Mouse (Mus musculus): ENCODE measurements at regions not wholly inside any gene's neighbourhood (a gene's known extent, or its start where the extent isn't known, plus 50 kb on each side); places are given as distances from the start of the nearest gene placed in this dataset.

GRCm38 (mm10) chr1:127062430-127062829 is 142.4 kb upstream of the Mgat5 start:
- 92% methylated on average over 2 of the region's 2 CpGs for WGBS
- H3K27ac ChIP-seq: no peak overlapping the region
- no peak for ATAC-seq (ENCODE audit: low FRiP score)

GRCm38 (mm10) chr1:127045711-127046420 is 158.9 kb upstream of the Mgat5 start:
- H3K27me3 ChIP-seq: no peaks in the 10 kb centered on the region
- no peak overlapping the region for H3K27ac ChIP-seq
- no peaks in the 10 kb centered on the region for H3K4me1 ChIP-seq
- no peak overlapping the region for H3K4me3 ChIP-seq
- no peak for ATAC-seq (ENCODE audit: low FRiP score)
- 82% methylated on average over 6 of the region's 6 CpGs for WGBS
- no peaks in the 10 kb centered on the region for H3K9me3 ChIP-seq (replicated peaks)
- no peaks in the 10 kb centered on the region for H3K36me3 ChIP-seq
- no peak overlapping the region for H3K4me2 ChIP-seq (replicated peaks)
- H3K9ac ChIP-seq: no peak overlapping the region

More at GRCm38 (mm10) chr1:127062430-127062829, 142.4 kb upstream of the Mgat5 start:
- no peaks in the 10 kb centered on the region for H3K36me3 ChIP-seq
- no peaks in the 10 kb centered on the region for H3K27me3 ChIP-seq
- H3K9ac ChIP-seq: no peak overlapping the region
- H3K4me3 ChIP-seq: no peak overlapping the region
- H3K4me2 ChIP-seq (replicated peaks): no peak overlapping the region
- H3K4me1 ChIP-seq: no peaks in the 10 kb centered on the region
- no peaks in the 10 kb centered on the region for H3K9me3 ChIP-seq (replicated peaks)

- no peaks in the 10 kb centered on the region for H3K4me1 ChIP-seq
- no peak overlapping the region for H3K9ac ChIP-seq
- H3K4me2 ChIP-seq (replicated peaks): no peak overlapping the region
- ATAC-seq (ENCODE audit: low FRiP score): no peak
- H3K4me3 ChIP-seq: no peak overlapping the region
- no peaks in the 10 kb centered on the region for H3K27me3 ChIP-seq
- 95% methylated on average over 2 of the region's 2 CpGs for WGBS
- H3K9me3 ChIP-seq (replicated peaks): no peaks in the 10 kb centered on the region
- H3K27ac ChIP-seq: no peak overlapping the region
- no peaks in the 10 kb centered on the region for H3K36me3 ChIP-seq
Measured at GRCm38 (mm10) chr1:127034748-127035147, 170.1 kb upstream of the Mgat5 start.

GRCm38 (mm10) chr1:127031563-127031962 is 173.3 kb upstream of the Mgat5 start:
- no peaks in the 10 kb centered on the region for H3K9me3 ChIP-seq (replicated peaks)
- H3K27me3 ChIP-seq: no peaks in the 10 kb centered on the region
- no peak overlapping the region for H3K4me2 ChIP-seq (replicated peaks)
- 9% methylated on average over 4 of the region's 4 CpGs for WGBS
- H3K9ac ChIP-seq: no peak overlapping the region
- H3K36me3 ChIP-seq: no peaks in the 10 kb centered on the region
- no peak overlapping the region for H3K27ac ChIP-seq
- ATAC-seq (ENCODE audit: low FRiP score): peak; percentile 26; the same call in 1 of the 2 replicates
- no peaks in the 10 kb centered on the region for H3K4me1 ChIP-seq
- H3K4me3 ChIP-seq: no peak overlapping the region

GRCm38 (mm10) chr1:127028872-127029497 is 175.8 kb upstream of the Mgat5 start:
- no peak for ATAC-seq (ENCODE audit: low FRiP score)
- Histone ChIP-seq H3K9ac (no peak overlapping the region), H3K27ac (no peak overlapping the region), H3K4me2 (replicated peaks) (no peak overlapping the region), H3K27me3 (no peaks in the 10 kb centered on the region), H3K4me1 (no peaks in the 10 kb centered on the region), H3K4me3 (no peak overlapping the region), H3K36me3 (no peaks in the 10 kb centered on the region), H3K9me3 (replicated peaks) (no peaks in the 10 kb centered on the region)
- whole genome bisulfite sequencing: 90% methylated on average over 1 of the region's 1 CpGs

GRCm38 (mm10) chr1:127023100-127023499 is 181.7 kb upstream of the Mgat5 start:
- Histone ChIP-seq H3K27me3 (no peaks in the 10 kb centered on the region), H3K27ac (no peak overlapping the region), H3K4me3 (no peak overlapping the region), H3K9ac (no peak overlapping the region), H3K36me3 (no peaks in the 10 kb centered on the region), H3K9me3 (replicated peaks) (no peaks in the 10 kb centered on the region), H3K4me2 (replicated peaks) (no peak overlapping the region), H3K4me1 (no peaks in the 10 kb centered on the region)
- no peak for ATAC-seq (ENCODE audit: low FRiP score)
- 82% methylated on average over 3 of the region's 3 CpGs for WGBS

GRCm38 (mm10) chr1:127017698-127018097 is 187.1 kb upstream of the Nckap5 start:
- no peak for ATAC-seq (ENCODE audit: low FRiP score)
- peaks cover 13% of the 10 kb centered on the region for H3K4me1 ChIP-seq
- 83% methylated on average over 2 of the region's 2 CpGs for WGBS
- H3K4me2 ChIP-seq (replicated peaks): no peak overlapping the region
- H3K36me3 ChIP-seq: no peaks in the 10 kb centered on the region
- no peak overlapping the region for H3K9ac ChIP-seq
- no peak overlapping the region for H3K27ac ChIP-seq
- H3K27me3 ChIP-seq: no peaks in the 10 kb centered on the region
- no peak overlapping the region for H3K4me3 ChIP-seq
- H3K9me3 ChIP-seq (replicated peaks): no peaks in the 10 kb centered on the region

- Histone ChIP-seq H3K9ac (no peak overlapping the region), H3K36me3 (no peaks in the 10 kb centered on the region), H3K4me2 (replicated peaks) (no peak overlapping the region), H3K4me3 (no peak overlapping the region), H3K9me3 (replicated peaks) (no peaks in the 10 kb centered on the region), H3K27ac (peak overlapping the region; percentile 66; the same call in 1 of the 2 replicates), H3K4me1 (peaks cover 13% of the 10 kb centered on the region), H3K27me3 (no peaks in the 10 kb centered on the region; the same call in 1 of the 2 replicates)
- 58% methylated on average over 4 of the region's 4 CpGs for WGBS
- ATAC-seq (ENCODE audit: low FRiP score): no peak
Measured at GRCm38 (mm10) chr1:127015894-127016245, 185.3 kb upstream of the Nckap5 start.

GRCm38 (mm10) chr1:127015042-127015893 is 184.7 kb upstream of the Nckap5 start:
- WGBS: 37% methylated on average over 8 of the region's 8 CpGs
- H3K27ac ChIP-seq: peak overlapping the region; percentile 66

GRCm38 (mm10) chr1:127011901-127012300 is 181.3 kb upstream of the Nckap5 start:
- Histone ChIP-seq H3K27ac (no peak overlapping the region), H3K9me3 (replicated peaks) (no peaks in the 10 kb centered on the region), H3K4me2 (replicated peaks) (no peak overlapping the region), H3K27me3 (no peaks in the 10 kb centered on the region; the same call in 1 of the 2 replicates), H3K4me1 (peaks cover 13% of the 10 kb centered on the region), H3K4me3 (no peak overlapping the region), H3K9ac (no peak overlapping the region), H3K36me3 (no peaks in the 10 kb centered on the region)
- no peak for ATAC-seq (ENCODE audit: low FRiP score)
- 67% methylated on average over 6 of the region's 6 CpGs for WGBS

More at GRCm38 (mm10) chr1:127015042-127015893, 184.7 kb upstream of the Nckap5 start:
- Histone ChIP-seq H3K9ac (no peak overlapping the region), H3K9me3 (replicated peaks) (no peaks in the 10 kb centered on the region), H3K4me1 (peaks cover 13% of the 10 kb centered on the region), H3K4me2 (replicated peaks) (no peak overlapping the region), H3K27me3 (no peaks in the 10 kb centered on the region; the same call in 1 of the 2 replicates), H3K36me3 (no peaks in the 10 kb centered on the region), H3K4me3 (no peak overlapping the region)
- peak; percentile 79 for ATAC-seq (ENCODE audit: low FRiP score)

- Histone ChIP-seq H3K4me2 (replicated peaks) (no peak overlapping the region), H3K4me1 (no peaks in the 10 kb centered on the region), H3K9ac (no peak overlapping the region), H3K36me3 (no peaks in the 10 kb centered on the region), H3K27ac (no peak overlapping the region), H3K9me3 (replicated peaks) (no peaks in the 10 kb centered on the region), H3K4me3 (no peak overlapping the region), H3K27me3 (no peaks in the 10 kb centered on the region; the same call in 1 of the 2 replicates)
- 67% methylated on average over 4 of the region's 4 CpGs for WGBS
- ATAC-seq (ENCODE audit: low FRiP score): no peak
Measured at GRCm38 (mm10) chr1:127009699-127010098, 179.1 kb upstream of the Nckap5 start.

- Histone ChIP-seq H3K27me3 (no peaks in the 10 kb centered on the region), H3K9me3 (replicated peaks) (no peaks in the 10 kb centered on the region), H3K4me2 (replicated peaks) (no peak overlapping the region), H3K36me3 (no peaks in the 10 kb centered on the region), H3K4me1 (no peaks in the 10 kb centered on the region), H3K9ac (no peak overlapping the region), H3K27ac (no peak overlapping the region), H3K4me3 (no peak overlapping the region)
- 76% methylated on average over 7 of the region's 7 CpGs for WGBS
- no peak for ATAC-seq (ENCODE audit: low FRiP score)
Measured at GRCm38 (mm10) chr1:127001700-127002099, 171.1 kb upstream of the Nckap5 start.
